Mouse (Mus musculus) liver, adult 2 months (tissue): ENCODE measurements around the gene Mier1.

Experiments
- CTCF ChIP-seq: fragments of 200-500 bp; IDR thresholded peaks from 2 replicates; pipeline ENCODE4 v1.5.1; 2011; ENCODE audit warnings: low read depth, low read length, control low read depth
- POLR2A ChIP-seq: fragments of 200-500 bp; IDR thresholded peaks from 2 replicates; pipeline ENCODE4 v1.6.1; 2011; ENCODE audit warnings: low read length, control low read depth; ENCODE audit not compliant: insufficient read depth; ENCODE audit errors: extremely low read depth

- no peak for TF ChIP-seq POLR2A
- TF ChIP-seq CTCF = no peak
These were observed 74.8 kb downstream of the Mier1 start for GRCm38 (mm10) chr4:103188786-103189640.
